9 mouse cellular contexts compared by ENCODE assay signal in genomic region chr2:26964724-26965370, GRCm38 (mm10). TPM values are rescaled to one million over a fixed set of nuclear protein-coding genes. Genes with fewer than 3 reads are reported as not detected.
DNase-seq lines count a peak whose midpoint lies in the region; ATAC-seq and TF ChIP-seq lines count a peak whose summit lies in the region.
"Had no signal": no experiment of that assay in that cellular context is flagged by ENCODE, and none has a peak within 500 bp of the region (broad histone marks: within the 10 kb centered on the region; RNA-seq: fewer than 3 reads in every experiment).

No protein-coding gene starts in this region.

- no peaks in the 10 kb centered on the region for H3K27me3 ChIP-seq in testis, adult 2 months (ENCODE audit: control insufficient read depth, insufficient read depth, low read length)
- no peaks in the 10 kb centered on the region for H3K27me3 ChIP-seq in liver, embryonic 11.5 days (replicated peaks; ENCODE audit: control insufficient read depth, insufficient read depth, low read length)
- no peaks in the 10 kb centered on the region for H3K27me3 ChIP-seq in stomach, postnatal 0 days (ENCODE audit: control insufficient read depth, insufficient read depth, low read length)

- peak overlapping the region; percentile 94 for H3K4me3 ChIP-seq in testis, adult 2 months (ENCODE audit: control insufficient read depth, low read depth, low read length)
- H3K4me3 ChIP-seq in liver, embryonic 11.5 days (ENCODE audit: low read depth, low read length): peak overlapping the region; percentile 88
- peak overlapping the region; percentile 75 for H3K4me3 ChIP-seq in stomach, postnatal 0 days (ENCODE audit: low read depth, low read length)

- DNase-seq in cerebellum, postnatal 14 days: peak; percentile 18 to 27
- no peak for DNase-seq in cerebellum, adult 11 months
- DNase-seq in testis, postnatal 14 days (ENCODE audit: low spot score): no peak
- DNase-seq in liver, embryonic 11.5 days (ENCODE audit: low spot score): no peak
- peak; percentile 50 for DNase-seq in stomach, postnatal 0 days (ENCODE audit: low spot score)
- DNase-seq in left cerebral cortex, postnatal 36 days (ENCODE audit: low spot score in 2 of 2): no peak
- no peak for DNase-seq in embryo, embryonic 11 days

- TF ChIP-seq EP300 in stomach, postnatal 0 days (optimal IDR thresholded peaks at IDR 0.05): no peak

- TF ChIP-seq POLR2A in testis, adult 2 months (IDR thresholded peaks at IDR 0.05; ENCODE audit: control insufficient read depth, low read depth, low read length): no peak

- peaks cover 5% of the 10 kb centered on the region for H3K4me1 ChIP-seq in testis, adult 2 months (ENCODE audit: control insufficient read depth, insufficient read depth, low read length)
- H3K4me1 ChIP-seq in liver, embryonic 11.5 days (replicated peaks; ENCODE audit: control insufficient read depth, insufficient read depth, low read length): peaks cover 8% of the 10 kb centered on the region
- H3K4me1 ChIP-seq in stomach, postnatal 0 days (replicated peaks; ENCODE audit: control insufficient read depth, insufficient read depth): no peaks in the 10 kb centered on the region

- H3K27ac ChIP-seq in testis, adult 2 months (ENCODE audit: control insufficient read depth, insufficient read depth, low read depth, low read length): peak overlapping the region; percentile 96
- H3K27ac ChIP-seq in liver, embryonic 11.5 days (ENCODE audit: low read depth, low read length): peak overlapping the region; percentile 99
- H3K27ac ChIP-seq in stomach, postnatal 0 days (replicated peaks): peak overlapping the region; percentile 99

- no peaks in the 10 kb centered on the region for H3K36me3 ChIP-seq in testis, adult 2 months (ENCODE audit: control insufficient read depth, insufficient read depth, low read length)
- peaks cover 15% of the 10 kb centered on the region for H3K36me3 ChIP-seq in liver, embryonic 11.5 days (ENCODE audit: control insufficient read depth, insufficient read depth, low read length)
- H3K36me3 ChIP-seq in stomach, postnatal 0 days (ENCODE audit: control insufficient read depth, insufficient read depth, low read length): peaks cover 9% of the 10 kb centered on the region; the same call in 1 of the 2 replicates

- H3K9me3 ChIP-seq in liver, embryonic 11.5 days (ENCODE audit: control insufficient read depth, low read length): 0 out of 2 replicates have a peak, but pooled peaks cover 4% of the 10 kb centered on the region
- H3K9me3 ChIP-seq in stomach, postnatal 0 days (ENCODE audit: control insufficient read depth, low read length): no peaks in the 10 kb centered on the region

- TF ChIP-seq CTCF in testis, adult 2 months (IDR thresholded peaks at IDR 0.05; ENCODE audit: control insufficient read depth, insufficient read depth, insufficient replicate concordance, low read depth, low read length): no peak
- TF ChIP-seq CTCF in stomach, postnatal 0 days (IDR thresholded peaks at IDR 0.05; ENCODE audit: low read depth): no peak; the same call in 1 of the 2 replicates

- intact Hi-C loops in left cerebral cortex, postnatal 36 days (cut with DNase I): loop anchor here (1.0 to 5.0 kb wide), 2 partner anchors 42 to 63 kb away; partner anchors contain the start of genes Cacfd1 and Surf6

- no peak; the same call in none of the 2 replicates for ATAC-seq in liver, embryonic 11.5 days (replicated peaks; ENCODE audit: low FRiP score)
- peak; percentile 22 for ATAC-seq in stomach, postnatal 0 days (ENCODE audit: low FRiP score, low TSS enrichment)

- peak overlapping the region; percentile 93 for H3K9ac ChIP-seq in liver, embryonic 11.5 days (ENCODE audit: low read depth, low read length)
- H3K9ac ChIP-seq in stomach, postnatal 0 days (ENCODE audit: low read length): peak overlapping the region; percentile 79

- 15% methylated on average over 14 of the region's 14 CpGs for WGBS in liver, embryonic 11.5 days
- WGBS in stomach, postnatal 0 days: 10% methylated on average over 14 of the region's 14 CpGs

- peak overlapping the region; percentile 91 for H3K4me2 ChIP-seq in liver, embryonic 11.5 days
- H3K4me2 ChIP-seq in stomach, postnatal 0 days (replicated peaks; ENCODE audit: low read depth): peak overlapping the region; percentile 74

RNA-seq across cellular contexts. Expression of gene Rexo4, which starts 0.7 kb away (rescaled TPM):
- polyA plus RNA-seq in testis, adult 2 months (2012; rRNA removed): 11.3 and 11.8 TPM in 2 replicates
- polyA plus RNA-seq in liver, embryonic 11.5 days (2014; fragmentation: Nextera tagmentation; extraction: Ambion mirVana): 58.8 TPM in 2 replicates
- polyA plus RNA-seq in stomach, postnatal 0 days (2015; fragmentation: Nextera tagmentation; extraction: Ambion mirVana): 21.7 and 23.0 TPM in 2 replicates
- total RNA-seq in left cerebral cortex, postnatal 36 days (2021): 10 to 100 TPM; 48.2 to 68.2 TPM

RNA-seq across cellular contexts. Expression of gene Adamts13, which starts 8.4 kb away (rescaled TPM):
- 0.02 and 0.04 TPM in 2 replicates for polyA plus RNA-seq in testis, adult 2 months (2012; rRNA removed)
- 0.43 and 0.63 TPM in 2 replicates for polyA plus RNA-seq in liver, embryonic 11.5 days (2014; fragmentation: Nextera tagmentation; extraction: Ambion mirVana)
- polyA plus RNA-seq in stomach, postnatal 0 days (2015; fragmentation: Nextera tagmentation; extraction: Ambion mirVana): 0.05 and 0.10 TPM in 2 replicates
- total RNA-seq in left cerebral cortex, postnatal 36 days (2021): 1 to 10 TPM in 1 of 2 experiments, under 1 TPM in 1; 0.77 to 1.8 TPM
- total RNA-seq: hematopoietic stem cell, adult 5-6 weeks had no signal

RNA-seq across cellular contexts. Expression of gene Stkld1, which starts 31.0 kb away (rescaled TPM):
- polyA plus RNA-seq in testis, adult 2 months (2012; rRNA removed): 131 and 138 TPM in 2 replicates
- polyA plus RNA-seq in liver, embryonic 11.5 days (2014; fragmentation: Nextera tagmentation; extraction: Ambion mirVana): 0.10 and 0.16 TPM in 2 replicates
- 0.08 TPM in 1 of 2 replicates, not detected in the other for polyA plus RNA-seq in stomach, postnatal 0 days (2015; fragmentation: Nextera tagmentation; extraction: Ambion mirVana)
- under 1 TPM; 0.15 to 0.41 TPM for total RNA-seq in left cerebral cortex, postnatal 36 days (2021)
- total RNA-seq: hematopoietic stem cell, adult 5-6 weeks had no signal

RNA-seq across cellular contexts. Expression of gene Surf4, which starts 31.1 kb away (rescaled TPM):
- polyA plus RNA-seq in testis, adult 2 months (2012; rRNA removed): 172 and 189 TPM in 2 replicates
- polyA plus RNA-seq in liver, embryonic 11.5 days (2014; fragmentation: Nextera tagmentation; extraction: Ambion mirVana): 183 and 193 TPM in 2 replicates
- polyA plus RNA-seq in stomach, postnatal 0 days (2015; fragmentation: Nextera tagmentation; extraction: Ambion mirVana): 175 and 183 TPM in 2 replicates
- 10 to 100 TPM; 49.5 to 53.0 TPM for total RNA-seq in left cerebral cortex, postnatal 36 days (2021)

RNA-seq across cellular contexts. Expression of gene Cacfd1, which starts 44.9 kb away (rescaled TPM):
- polyA plus RNA-seq in testis, adult 2 months (2012; rRNA removed): 21.4 and 26.5 TPM in 2 replicates
- 32.6 and 32.9 TPM in 2 replicates for polyA plus RNA-seq in liver, embryonic 11.5 days (2014; fragmentation: Nextera tagmentation; extraction: Ambion mirVana)
- 35.1 and 37.7 TPM in 2 replicates for polyA plus RNA-seq in stomach, postnatal 0 days (2015; fragmentation: Nextera tagmentation; extraction: Ambion mirVana)
- total RNA-seq in left cerebral cortex, postnatal 36 days (2021): 10 to 100 TPM; 41.5 to 50.0 TPM

Comparison
In these comparisons a context has a peak if more than half of its experiments do, and no peak if none do; other contexts are left out.
1. DNase-seq: peak in cerebellum, postnatal 14 days (2 of 2) and stomach, postnatal 0 days (single experiment); none in cerebellum, adult 11 months (single experiment), testis, postnatal 14 days (single experiment), liver, embryonic 11.5 days (single experiment), left cerebral cortex, postnatal 36 days (0 of 2) and embryo, embryonic 11 days (single experiment).
2. RNA of gene Stkld1, which starts 31.0 kb away (polyA plus RNA-seq): 131 to 138 TPM in testis, adult 2 months; 0.10 to 0.16 TPM in liver, embryonic 11.5 days and 0.08 TPM in stomach, postnatal 0 days; every median in the first group is over 100 times any median in the second.
3. Peak in every context shown above with its lines, with median percentiles within 50 percentile points of each other: H3K27ac ChIP-seq and H3K4me3 ChIP-seq.